Comparison of ENCODE assay signal across 7 mouse cellular contexts in genomic region chr6:49228126-49228679, GRCm38 (mm10). TPM values are rescaled to one million over a fixed set of nuclear protein-coding genes. Genes with fewer than 3 reads are reported as not detected.
A peak's percentile ranks its signal among the peaks of the same experiment; 100 is the strongest.
DNase-seq lines count a peak whose midpoint lies in the region; ATAC-seq and TF ChIP-seq lines count a peak whose summit lies in the region.

No protein-coding gene starts in this region.

- no peak; the same call in 1 of the 2 replicates for ATAC-seq in kidney, embryonic 15.5 days (replicated peaks; ENCODE audit: low FRiP score)
- ATAC-seq in common myeloid progenitor, adult 5-6 weeks (replicated peaks; ENCODE audit: low read depth, poor library complexity, severe bottlenecking): peak; percentile 74
- ATAC-seq in megakaryocyte-erythroid progenitor cell, adult 5-6 weeks (replicated peaks; ENCODE audit: low FRiP score, low TSS enrichment, poor library complexity, severe bottlenecking): peak; percentile 82

- DNase-seq in kidney, adult 2 months: peak; percentile 56
- peak; percentile 77 for DNase-seq in ES-CJ7 (ENCODE audit: low read depth, low spot score)
- DNase-seq in kidney, postnatal 10 days: peak; percentile 70
- no peak for DNase-seq in frontal cortex, postnatal 14 days (ENCODE audit: low spot score in 2 of 2)

- no peak overlapping the region for H3K27ac ChIP-seq in kidney, adult 2 months (ENCODE audit: insufficient read depth, low read depth, low read length)
- H3K27ac ChIP-seq in kidney, embryonic 15.5 days: no peak overlapping the region

- 13% methylated on average over 7 of the region's 7 CpGs for WGBS in kidney, adult 2 months
- WGBS in kidney, embryonic 15.5 days: 11% methylated on average over 7 of the region's 7 CpGs

- no peak overlapping the region for H3K9ac ChIP-seq in kidney, embryonic 15.5 days

- H3K36me3 ChIP-seq in kidney, adult 2 months (ENCODE audit: control insufficient read depth, insufficient read depth, low read length): no peaks in the 10 kb centered on the region
- no peaks in the 10 kb centered on the region for H3K36me3 ChIP-seq in kidney, embryonic 15.5 days

- H3K4me2 ChIP-seq in kidney, embryonic 15.5 days: no peak overlapping the region

- peak; percentile 71 for TF ChIP-seq CTCF in kidney, adult 2 months (conservative IDR thresholded peaks at IDR 0.05; ENCODE audit: insufficient read depth, insufficient read length, low read depth, low read length)

- no peaks in the 10 kb centered on the region for H3K4me1 ChIP-seq in kidney, adult 2 months (ENCODE audit: control insufficient read depth, insufficient read depth, low read length)
- no peaks in the 10 kb centered on the region; the same call in 1 of the 2 replicates for H3K4me1 ChIP-seq in kidney, embryonic 15.5 days

- peaks cover 6% of the 10 kb centered on the region for H3K27me3 ChIP-seq in kidney, adult 2 months (replicated peaks; ENCODE audit: control insufficient read depth, insufficient read depth, low read length)
- peaks cover 21% of the 10 kb centered on the region for H3K27me3 ChIP-seq in kidney, embryonic 15.5 days

- H3K9me3 ChIP-seq in kidney, embryonic 15.5 days (replicated peaks): no peaks in the 10 kb centered on the region

- H3K4me3 ChIP-seq in kidney, adult 2 months (ENCODE audit: insufficient read depth, low read depth, low read length): no peak overlapping the region
- no peak overlapping the region for H3K4me3 ChIP-seq in kidney, embryonic 15.5 days (replicated peaks)

- no peak for TF ChIP-seq POLR2A in kidney, adult 2 months (IDR thresholded peaks at IDR 0.05; ENCODE audit: low read depth, low read length)

RNA-seq across cellular contexts. Expression of gene Igf2bp3, which starts 13.4 kb away (rescaled TPM):
- polyA plus RNA-seq in kidney, adult 2 months (2012; rRNA removed): 0.03 and 0.04 TPM in 2 replicates
- polyA plus RNA-seq in kidney, embryonic 15.5 days (2015; fragmentation: Nextera tagmentation; extraction: Ambion mirVana): 46.2 and 49.7 TPM in 2 replicates
- total RNA-seq in common myeloid progenitor, adult 5-6 weeks (2017): 0.18 and 0.19 TPM in 2 replicates
- 0.17 TPM in 1 of 2 replicates, not detected in the other for total RNA-seq in megakaryocyte-erythroid progenitor cell, adult 5-6 weeks (2014; fragmentation: Nextera tagmentation)
- total RNA-seq in megakaryocyte-erythroid progenitor cell, adult 5-6 weeks (2017): not detected in 2 replicates

RNA-seq across cellular contexts. Expression of gene Tra2a, which starts 35.6 kb away (rescaled TPM):
- 18.4 and 22.7 TPM in 2 replicates for polyA plus RNA-seq in kidney, adult 2 months (2012; rRNA removed)
- 122 and 130 TPM in 2 replicates for polyA plus RNA-seq in kidney, embryonic 15.5 days (2015; fragmentation: Nextera tagmentation; extraction: Ambion mirVana)
- 160 and 162 TPM in 2 replicates for total RNA-seq in common myeloid progenitor, adult 5-6 weeks (2017)
- 160 and 198 TPM in 2 replicates for total RNA-seq in megakaryocyte-erythroid progenitor cell, adult 5-6 weeks (2014; fragmentation: Nextera tagmentation)
- 184 and 193 TPM in 2 replicates for total RNA-seq in megakaryocyte-erythroid progenitor cell, adult 5-6 weeks (2017)

Comparison
In these comparisons a context has a peak if more than half of its experiments do, and no peak if none do; other contexts are left out.
1. DNase-seq: peak in kidney, adult 2 months (single experiment), ES-CJ7 (single experiment) and kidney, postnatal 10 days (single experiment); none in frontal cortex, postnatal 14 days (0 of 2).